Mouse (Mus musculus) right cerebral cortex, adult 2 months (tissue): ENCODE data around the gene Olfr135.

Experiments
- DNase-seq, 2 experiments: peaks; one replicate each; pipeline ENCODE4 v3.0.0; 2021 to 2022; ENCODE audit warnings: low spot score in 2 of 2

Gene Olfr135

DNA sequence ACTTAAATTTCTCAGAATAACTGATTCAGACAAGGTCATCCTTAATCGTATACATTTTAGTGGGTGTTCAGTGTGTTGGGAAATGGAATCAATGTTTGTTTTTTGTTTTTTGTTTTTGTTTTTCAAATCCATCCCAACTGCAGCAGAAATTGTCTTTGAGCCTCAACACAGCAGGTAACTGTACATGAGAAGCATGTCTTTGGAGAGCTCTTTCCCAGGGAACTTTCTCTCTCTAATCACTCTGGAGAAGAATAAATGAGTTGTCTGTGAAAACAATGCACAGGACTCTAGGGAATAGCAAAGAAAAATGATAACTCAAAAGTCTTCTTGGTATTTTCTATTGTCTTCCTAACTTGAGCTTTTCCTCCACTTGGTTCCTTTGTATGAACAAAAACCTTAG is at the start of gene Olfr135:
Gene Olfr135 (plus strand): TSS at position 301 of the 400 bp plus-strand sequence.
- DNase-seq = no peak

DNA sequence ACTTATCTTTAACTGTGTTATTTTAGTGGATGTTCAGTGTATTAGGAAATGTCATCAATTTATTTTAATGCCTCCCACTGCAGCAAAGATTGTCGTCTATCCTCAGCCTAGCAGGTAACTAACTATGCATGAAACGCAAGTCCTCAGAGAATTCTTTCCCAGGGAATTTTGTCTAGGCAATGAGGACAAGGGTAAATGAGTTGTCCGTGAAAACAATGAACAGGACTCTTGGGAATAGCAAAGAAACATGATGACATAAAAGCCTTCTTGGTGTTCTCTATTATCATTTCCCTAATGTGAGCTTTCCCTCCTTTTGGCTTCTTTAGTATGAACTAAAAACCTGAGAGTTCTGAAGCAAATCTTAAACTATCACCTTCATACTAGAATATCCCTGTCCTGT is 33.0 kb upstream of the Olfr135 start, which contains the start of gene Olfr134:
Gene Olfr134 (plus strand): TSS at position 301 of the 400 bp plus-strand sequence.
- DNase-seq = no peak
